Mouse (Mus musculus): ENCODE data around the gene Gm6890.
"Not testable (repeated sequence)": the region's sequence is repeated elsewhere in the genome, so short reads cannot be mapped to it uniquely, and the experiment has no call there.

Gene Gm6890
- long read RNA-seq, experiment 1: 0 reads
- long read RNA-seq, experiment 2: 0 reads

DNA sequence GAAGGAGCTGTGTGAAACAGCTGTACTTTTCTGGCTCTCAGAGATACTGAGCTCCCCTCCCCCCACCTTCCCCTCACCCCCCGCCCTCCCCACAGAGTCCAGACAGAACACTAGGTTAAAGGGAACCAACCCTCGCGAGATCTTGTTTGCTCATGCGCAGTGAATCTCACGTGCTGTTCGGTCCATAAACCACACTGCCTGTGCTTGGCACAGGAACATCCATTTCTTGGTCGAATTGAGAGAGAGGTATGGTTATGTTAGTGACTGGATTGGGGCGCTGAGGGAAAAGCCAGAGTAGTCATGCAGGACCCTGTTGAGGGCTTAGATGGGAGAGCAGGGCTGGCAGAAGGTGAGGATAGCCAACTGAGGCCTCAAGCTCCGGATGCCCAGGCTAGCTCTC is at the start of gene Gm6890:
Gene Gm6890 (plus strand): TSS at position 301 of the 400 bp plus-strand sequence.
- intact Hi-C loops (cut with DNase I): not testable (repeated sequence)

DNA sequence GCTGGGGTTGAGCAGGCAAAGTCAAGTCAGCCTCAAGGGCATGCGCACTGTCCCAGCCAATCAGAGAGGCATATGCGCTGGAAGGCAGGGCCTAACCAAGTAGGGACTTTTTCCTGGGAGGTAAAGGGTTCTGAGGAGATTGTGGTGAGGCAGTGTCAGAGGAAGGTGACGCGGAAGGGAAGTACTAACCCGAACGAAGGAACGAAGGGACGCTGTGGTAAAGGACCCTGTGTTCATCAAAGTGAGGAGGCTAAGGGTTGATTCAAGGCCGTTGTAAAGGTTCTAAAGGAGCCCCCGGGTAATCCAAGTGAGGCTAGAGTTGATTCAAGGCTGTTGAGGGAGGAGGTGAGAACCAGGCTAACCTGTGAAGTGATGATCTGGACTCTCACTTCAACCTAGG is 14.5 kb upstream of the Gm6890 start:
- intact Hi-C loops (cut with DNase I): not testable (repeated sequence)

DNA sequence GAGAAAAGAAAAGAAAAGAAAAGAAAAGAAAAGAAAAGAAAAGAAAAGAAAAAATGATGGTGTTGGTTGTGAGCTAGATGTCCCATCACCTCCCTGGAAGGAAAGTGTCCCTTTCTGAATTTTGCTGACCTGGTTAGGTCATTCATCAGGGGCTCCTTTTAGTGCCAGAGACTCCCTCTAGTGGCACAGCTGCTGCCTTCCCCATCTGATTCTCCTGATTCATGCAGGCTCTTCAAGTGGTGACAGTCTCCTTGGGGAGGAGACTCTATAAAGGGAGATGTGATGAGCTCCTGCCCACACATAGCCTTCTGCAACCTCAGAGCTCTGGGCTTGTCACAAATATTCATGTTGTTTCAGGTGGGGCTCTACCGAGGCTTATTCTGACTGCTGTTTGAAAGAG is 30.0 kb downstream of the Gm6890 start:
- intact Hi-C loops (cut with DNase I): not testable (repeated sequence)

Measured in adrenal gland (tissue).